Mouse (Mus musculus): ENCODE data around the gene Tnpo1. TPM values are rescaled to one million over a fixed set of nuclear protein-coding genes. Genes with fewer than 3 reads are reported as not detected.

Gene Tnpo1
- 75.5 and 79.3 TPM in 2 replicates for polyA plus RNA-seq (2016; fragmentation: Nextera tagmentation; extraction: Ambion mirVana)

GRCm38 (mm10) chr13:98926213-98926957 is at the start of gene Tnpo1:
Tnpo1 (minus strand) TSS chr13:98926384.
- H3K27me3 ChIP-seq (ENCODE audit: low read depth, poor library complexity, severe bottlenecking) = no peaks in the 10 kb centered on the region
- DNase-seq (ENCODE audit: low spot score) = peak; percentile 96
- peak within 1 kb of the TSS; percentile 99 for H3K4me3 ChIP-seq
- H3K36me3 ChIP-seq = peaks cover 31% of the 10 kb centered on the region
- 1% methylated on average over 75 of the region's 75 CpGs for WGBS
- H3K4me1 ChIP-seq = peaks cover 8% of the 10 kb centered on the region
- no peaks in the 10 kb centered on the region for H3K9me3 ChIP-seq (replicated peaks)
- H3K27ac ChIP-seq = peak within 1 kb of the TSS; percentile 100

- H3K4me3 ChIP-seq = no peak overlapping the region
- no peaks in the 10 kb centered on the region for H3K4me1 ChIP-seq
- no peaks in the 10 kb centered on the region for H3K27me3 ChIP-seq (ENCODE audit: low read depth, poor library complexity, severe bottlenecking)
- H3K27ac ChIP-seq = no peak overlapping the region
- H3K9me3 ChIP-seq (replicated peaks) = no peaks in the 10 kb centered on the region
- H3K36me3 ChIP-seq = no peaks in the 10 kb centered on the region
- WGBS = 83% methylated on average over 3 of the region's 3 CpGs
- no peak for DNase-seq (ENCODE audit: low spot score)
These were observed 45.9 kb upstream of the Tnpo1 start for GRCm38 (mm10) chr13:98972090-98972489.

- H3K36me3 ChIP-seq = no peaks in the 10 kb centered on the region
- no peaks in the 10 kb centered on the region for H3K9me3 ChIP-seq (replicated peaks)
- no peaks in the 10 kb centered on the region for H3K4me1 ChIP-seq
- H3K27ac ChIP-seq = no peak overlapping the region
- DNase-seq (ENCODE audit: low spot score) = no peak
- H3K27me3 ChIP-seq (ENCODE audit: low read depth, poor library complexity, severe bottlenecking) = no peaks in the 10 kb centered on the region
- no peak overlapping the region for H3K4me3 ChIP-seq
- WGBS = 84% methylated on average over 5 of the region's 5 CpGs
These were observed 45.5 kb upstream of the Tnpo1 start for GRCm38 (mm10) chr13:98971641-98972040.

GRCm38 (mm10) chr13:98968517-98968916 is 42.3 kb upstream of the Tnpo1 start:
- DNase-seq (ENCODE audit: low spot score) = no peak
- H3K4me3 ChIP-seq = no peak overlapping the region
- 78% methylated on average over 4 of the region's 4 CpGs for WGBS
- H3K36me3 ChIP-seq = no peaks in the 10 kb centered on the region
- no peaks in the 10 kb centered on the region for H3K27me3 ChIP-seq (ENCODE audit: low read depth, poor library complexity, severe bottlenecking)
- no peak overlapping the region for H3K27ac ChIP-seq
- H3K9me3 ChIP-seq (replicated peaks) = no peaks in the 10 kb centered on the region
- no peaks in the 10 kb centered on the region for H3K4me1 ChIP-seq

- no peak overlapping the region for H3K4me3 ChIP-seq
- no peaks in the 10 kb centered on the region for H3K27me3 ChIP-seq (ENCODE audit: low read depth, poor library complexity, severe bottlenecking)
- H3K9me3 ChIP-seq (replicated peaks) = no peaks in the 10 kb centered on the region
- no peak overlapping the region for H3K27ac ChIP-seq
- 90% methylated on average over 6 of the region's 6 CpGs for WGBS
- no peaks in the 10 kb centered on the region for H3K36me3 ChIP-seq
- no peaks in the 10 kb centered on the region for H3K4me1 ChIP-seq
- no peak for DNase-seq (ENCODE audit: low spot score)
These were observed 41.8 kb upstream of the Tnpo1 start for GRCm38 (mm10) chr13:98967942-98968341.

GRCm38 (mm10) chr13:98966583-98966982 is 40.4 kb upstream of the Tnpo1 start:
- DNase-seq (ENCODE audit: low spot score) = no peak
- WGBS = 87% methylated on average over 5 of the region's 5 CpGs
- H3K36me3 ChIP-seq = no peaks in the 10 kb centered on the region

GRCm38 (mm10) chr13:98963612-98964011 is 37.4 kb upstream of the Tnpo1 start:
- DNase-seq (ENCODE audit: low spot score) = no peak
- Histone ChIP-seq H3K4me3 (no peak overlapping the region), H3K27ac (no peak overlapping the region), H3K9me3 (replicated peaks) (no peaks in the 10 kb centered on the region), H3K36me3 (no peaks in the 10 kb centered on the region), H3K27me3 (ENCODE audit: low read depth, poor library complexity, severe bottlenecking) (no peaks in the 10 kb centered on the region), H3K4me1 (no peaks in the 10 kb centered on the region)
- WGBS = 86% methylated on average over 1 of the region's 1 CpGs

More at GRCm38 (mm10) chr13:98966583-98966982, 40.4 kb upstream of the Tnpo1 start:
- H3K27me3 ChIP-seq (ENCODE audit: low read depth, poor library complexity, severe bottlenecking) = no peaks in the 10 kb centered on the region
- H3K27ac ChIP-seq = no peak overlapping the region
- H3K4me1 ChIP-seq = no peaks in the 10 kb centered on the region
- H3K4me3 ChIP-seq = no peak overlapping the region
- no peaks in the 10 kb centered on the region for H3K9me3 ChIP-seq (replicated peaks)

- DNase-seq (ENCODE audit: low spot score) = no peak
- no peaks in the 10 kb centered on the region for H3K9me3 ChIP-seq (replicated peaks)
- H3K27ac ChIP-seq = no peak overlapping the region
- H3K27me3 ChIP-seq (ENCODE audit: low read depth, poor library complexity, severe bottlenecking) = no peaks in the 10 kb centered on the region
- no peak overlapping the region for H3K4me3 ChIP-seq
- no peaks in the 10 kb centered on the region for H3K36me3 ChIP-seq
- no peaks in the 10 kb centered on the region for H3K4me1 ChIP-seq
- 85% methylated on average over 2 of the region's 2 CpGs for WGBS
These were observed 32.0 kb upstream of the Tnpo1 start for GRCm38 (mm10) chr13:98958177-98958576.

- Histone ChIP-seq H3K9me3 (replicated peaks) (no peaks in the 10 kb centered on the region), H3K4me3 (no peak overlapping the region), H3K4me1 (no peaks in the 10 kb centered on the region), H3K36me3 (no peaks in the 10 kb centered on the region), H3K27ac (no peak overlapping the region), H3K27me3 (ENCODE audit: low read depth, poor library complexity, severe bottlenecking) (no peaks in the 10 kb centered on the region)
- no peak for DNase-seq (ENCODE audit: low spot score)
- WGBS = 90% methylated on average over 2 of the region's 2 CpGs
These were observed 30.0 kb upstream of the Tnpo1 start for GRCm38 (mm10) chr13:98956209-98956608.

GRCm38 (mm10) chr13:98955676-98956075 is 29.5 kb upstream of the Tnpo1 start:
- no peaks in the 10 kb centered on the region for H3K4me1 ChIP-seq
- H3K27ac ChIP-seq = no peak overlapping the region
- H3K27me3 ChIP-seq (ENCODE audit: low read depth, poor library complexity, severe bottlenecking) = no peaks in the 10 kb centered on the region
- H3K9me3 ChIP-seq (replicated peaks) = no peaks in the 10 kb centered on the region
- H3K4me3 ChIP-seq = no peak overlapping the region
- no peak for DNase-seq (ENCODE audit: low spot score)
- 64% methylated on average over 6 of the region's 6 CpGs for WGBS
- no peaks in the 10 kb centered on the region for H3K36me3 ChIP-seq

- DNase-seq (ENCODE audit: low spot score) = no peak
- no peak overlapping the region for H3K27ac ChIP-seq
These were observed 29.0 kb upstream of the Tnpo1 start for GRCm38 (mm10) chr13:98955226-98955625.

GRCm38 (mm10) chr13:98953830-98954229 is 27.6 kb upstream of the Tnpo1 start:
- WGBS = 93% methylated on average over 5 of the region's 5 CpGs
- H3K36me3 ChIP-seq = no peaks in the 10 kb centered on the region
- H3K27me3 ChIP-seq (ENCODE audit: low read depth, poor library complexity, severe bottlenecking) = no peaks in the 10 kb centered on the region
- no peak overlapping the region for H3K4me3 ChIP-seq
- H3K4me1 ChIP-seq = no peaks in the 10 kb centered on the region
- no peak for DNase-seq (ENCODE audit: low spot score)
- no peaks in the 10 kb centered on the region for H3K9me3 ChIP-seq (replicated peaks)
- H3K27ac ChIP-seq = no peak overlapping the region

More at GRCm38 (mm10) chr13:98955226-98955625, 29.0 kb upstream of the Tnpo1 start:
- H3K36me3 ChIP-seq = no peaks in the 10 kb centered on the region
- no peak overlapping the region for H3K4me3 ChIP-seq
- WGBS = 71% methylated on average over 5 of the region's 5 CpGs
- no peaks in the 10 kb centered on the region for H3K9me3 ChIP-seq (replicated peaks)
- H3K27me3 ChIP-seq (ENCODE audit: low read depth, poor library complexity, severe bottlenecking) = no peaks in the 10 kb centered on the region
- no peaks in the 10 kb centered on the region for H3K4me1 ChIP-seq

- H3K27me3 ChIP-seq (ENCODE audit: low read depth, poor library complexity, severe bottlenecking) = no peaks in the 10 kb centered on the region
- DNase-seq (ENCODE audit: low spot score) = no peak
- no peaks in the 10 kb centered on the region for H3K9me3 ChIP-seq (replicated peaks)
- H3K36me3 ChIP-seq = no peaks in the 10 kb centered on the region
- no peak overlapping the region for H3K27ac ChIP-seq
- H3K4me3 ChIP-seq = no peak overlapping the region
- 83% methylated on average over 7 of the region's 7 CpGs for WGBS
- no peaks in the 10 kb centered on the region for H3K4me1 ChIP-seq
These were observed 25.8 kb upstream of the Tnpo1 start for GRCm38 (mm10) chr13:98951951-98952350.

- Histone ChIP-seq H3K4me3 (no peak overlapping the region), H3K9me3 (replicated peaks) (no peaks in the 10 kb centered on the region), H3K27ac (no peak overlapping the region), H3K27me3 (ENCODE audit: low read depth, poor library complexity, severe bottlenecking) (no peaks in the 10 kb centered on the region), H3K4me1 (no peaks in the 10 kb centered on the region), H3K36me3 (no peaks in the 10 kb centered on the region)
- no peak for DNase-seq (ENCODE audit: low spot score)
- 58% methylated on average over 4 of the region's 4 CpGs for whole genome bisulfite sequencing
These were observed 22.0 kb upstream of the Tnpo1 start for GRCm38 (mm10) chr13:98948146-98948545.
